Mouse (Mus musculus): ENCODE data around the gene Slc34a3. TPM values are rescaled to one million over a fixed set of nuclear protein-coding genes. Genes with fewer than 3 reads are reported as not detected.
A peak's percentile ranks its signal among the peaks of the same experiment; 100 is the strongest.

The Slc34a3 gene
- total RNA-seq, 1 experiment, result 0.67 TPM

- Histone ChIP-seq H3K27ac (ENCODE audit: insufficient read depth, low read depth, low read length, poor library complexity, severe bottlenecking) (no peak within 1 kb of the TSS), H3K4me1 (ENCODE audit: control insufficient read depth in 2 of 2, insufficient read depth in 2 of 2, low read length in 2 of 2, poor library complexity in 1 of 2) (peaks cover 1 to 4% of the 10 kb centered on the region in 2 experiments; a peak in 1 of 4 replicates), H3K4me3 (ENCODE audit: insufficient read depth in 1 of 2, low read depth in 1 of 2, low read length in 2 of 2, poor library complexity in 1 of 2, severe bottlenecking in 1 of 2) (peak within 1 kb of the TSS; percentile 62 to 68), H3K9me3 (ENCODE audit: control insufficient read depth, insufficient read depth, low read depth, low read length) (no peaks in the 10 kb centered on the region), H3K9ac (ENCODE audit: insufficient read depth, low read depth, low read length, poor library complexity, severe bottlenecking) (peak within 1 kb of the TSS; percentile 58), H3K36me3 (ENCODE audit: control insufficient read depth, insufficient read depth, low read length, poor library complexity, severe bottlenecking) (no peaks in the 10 kb centered on the region)
- in situ Hi-C loops (cut with MboI; ENCODE audit: low sequenced_read_pairs in 2 of 2, unreplicated experiment in 2 of 2), result no loop called here
- peak; percentile 93 for DNase-seq (ENCODE audit: low read depth, low spot score)
- TF ChIP-seq MAFK (IDR thresholded peaks at IDR 0.05; ENCODE audit: insufficient read depth, low read depth, low read length), result no peak
- no peak for TF ChIP-seq ZC3H11A (IDR thresholded peaks at IDR 0.05; ENCODE audit: borderline replicate concordance, low read depth, low read length)
- no peak for TF ChIP-seq HCFC1 (IDR thresholded peaks at IDR 0.05; ENCODE audit: borderline replicate concordance, insufficient read depth, low read length)
- TF ChIP-seq ZNF384 (IDR thresholded peaks at IDR 0.05; ENCODE audit: low read depth, low read length), result no peak
- no peak for TF ChIP-seq CHD2 (IDR thresholded peaks at IDR 0.05; ENCODE audit: low read depth, low read length)
These were observed 53.7 kb downstream of the Slc34a3 start, which contains the start of gene Nrarp for GRCm38 (mm10) chr2:25180478-25180903. Nrarp (plus strand) TSS chr2:25180758.

GRCm38 (mm10) chr2:25179566-25180217, 54.5 kb downstream of the Slc34a3 start:
- no peak overlapping the region for H3K4me3 ChIP-seq (ENCODE audit: insufficient read depth in 1 of 2, low read depth in 1 of 2, low read length in 2 of 2, poor library complexity in 1 of 2, severe bottlenecking in 1 of 2)
- H3K27ac ChIP-seq (ENCODE audit: insufficient read depth, low read depth, low read length, poor library complexity, severe bottlenecking), result no peak overlapping the region
- no peak for DNase-seq (ENCODE audit: low read depth, low spot score)
- in situ Hi-C loops (cut with MboI; ENCODE audit: low sequenced_read_pairs in 2 of 2, unreplicated experiment in 2 of 2), result no loop called here
- no peaks in the 10 kb centered on the region for H3K9me3 ChIP-seq (ENCODE audit: control insufficient read depth, insufficient read depth, low read depth, low read length)
- TF ChIP-seq ZC3H11A (IDR thresholded peaks at IDR 0.05; ENCODE audit: borderline replicate concordance, low read depth, low read length), result no peak
- no peak for TF ChIP-seq ZNF384 (IDR thresholded peaks at IDR 0.05; ENCODE audit: low read depth, low read length)
- H3K4me1 ChIP-seq (ENCODE audit: control insufficient read depth in 2 of 2, insufficient read depth in 2 of 2, low read length in 2 of 2, poor library complexity in 1 of 2), result peaks cover 0 to 2% of the 10 kb centered on the region in 2 experiments; a peak in 1 of 4 replicates
- no peak overlapping the region for H3K9ac ChIP-seq (ENCODE audit: insufficient read depth, low read depth, low read length, poor library complexity, severe bottlenecking)
- no peaks in the 10 kb centered on the region for H3K36me3 ChIP-seq (ENCODE audit: control insufficient read depth, insufficient read depth, low read length, poor library complexity, severe bottlenecking)

Other genes starting within 250 kb of the Slc34a3 start
- 9.3 and 10.4 TPM in 2 replicates for gene Nsmf, start 180.0 kb downstream of the Slc34a3 start, total RNA-seq (2012; rRNA removed)
- not detected in 2 replicates for gene Entpd8, start 154.1 kb downstream of the Slc34a3 start, total RNA-seq (2012; rRNA removed)
- 0.22 TPM in 1 of 2 replicates, not detected in the other for gene Noxa1, start 139.2 kb downstream of the Slc34a3 start, total RNA-seq (2012; rRNA removed)
- gene Nrarp, start 53.6 kb downstream of the Slc34a3 start, total RNA-seq (2012; rRNA removed), result 1.9 and 2.1 TPM in 2 replicates
- gene Tor4a, start 37.5 kb downstream of the Slc34a3 start, total RNA-seq (2012; rRNA removed), result 11.1 and 17.0 TPM in 2 replicates
- 50.9 and 60.9 TPM in 2 replicates for gene Nelfb, start 22.9 kb downstream of the Slc34a3 start, total RNA-seq (2012; rRNA removed)
- gene Stpg3, start 19.7 kb downstream of the Slc34a3 start, total RNA-seq (2012; rRNA removed), result 0.45 and 1.1 TPM in 2 replicates
- 0.49 and 0.74 TPM in 2 replicates for gene Fam166a, start 15.6 kb downstream of the Slc34a3 start, total RNA-seq (2012; rRNA removed)
- 745 and 819 TPM in 2 replicates for gene Tubb4b, start 9.7 kb downstream of the Slc34a3 start, total RNA-seq (2012; rRNA removed)
- gene Rnf224, start 2.4 kb upstream of the Slc34a3 start, total RNA-seq (2012; rRNA removed), result 0.18 and 0.21 TPM in 2 replicates
- 4.8 and 6.1 TPM in 2 replicates for gene Rnf208, start 7.9 kb upstream of the Slc34a3 start, total RNA-seq (2012; rRNA removed)
- gene Cysrt1, start 8.1 kb upstream of the Slc34a3 start, total RNA-seq (2012; rRNA removed), result 0.58 and 0.63 TPM in 2 replicates
- gene AL732309.1, start 12.5 kb upstream of the Slc34a3 start, total RNA-seq (2012; rRNA removed), result 14.5 and 32.9 TPM in 2 replicates
- gene Tmem203, start 21.1 kb upstream of the Slc34a3 start, total RNA-seq (2012; rRNA removed), result 20.2 and 27.8 TPM in 2 replicates
- 21.6 and 31.4 TPM in 2 replicates for gene Tprn, start 28.3 kb upstream of the Slc34a3 start, total RNA-seq (2012; rRNA removed)
- 52.4 and 70.6 TPM in 2 replicates for gene Ssna1, start 38.1 kb upstream of the Slc34a3 start, total RNA-seq (2012; rRNA removed)
- gene Anapc2, start 38.1 kb upstream of the Slc34a3 start, total RNA-seq (2012; rRNA removed), result 25.2 and 30.8 TPM in 2 replicates
- not detected in 2 replicates for gene Tmem210, start 53.8 kb upstream of the Slc34a3 start, total RNA-seq (2012; rRNA removed)
- 0.21 TPM in 1 of 2 replicates, not detected in the other for gene Lrrc26, start 55.6 kb upstream of the Slc34a3 start, total RNA-seq (2012; rRNA removed)
- gene Grin1, start 84.8 kb upstream of the Slc34a3 start, total RNA-seq (2012; rRNA removed), result 2.5 and 8.3 TPM in 2 replicates
- gene Man1b1, start 98.0 kb upstream of the Slc34a3 start, total RNA-seq (2012; rRNA removed), result 73.0 and 100 TPM in 2 replicates
- 60.2 and 141 TPM in 2 replicates for gene Dpp7, start 122.0 kb upstream of the Slc34a3 start, total RNA-seq (2012; rRNA removed)
- 18.7 and 22.0 TPM in 2 replicates for gene Uap1l1, start 131.3 kb upstream of the Slc34a3 start, total RNA-seq (2012; rRNA removed)
- gene Sapcd2, start 138.0 kb upstream of the Slc34a3 start, total RNA-seq (2012; rRNA removed), result 34.4 and 53.8 TPM in 2 replicates
- 0.76 and 2.4 TPM in 2 replicates for gene Entpd2, start 161.5 kb upstream of the Slc34a3 start, total RNA-seq (2012; rRNA removed)
- gene Npdc1, start 165.0 kb upstream of the Slc34a3 start, total RNA-seq (2012; rRNA removed), result 28.3 and 43.8 TPM in 2 replicates
- gene Fut7, start 188.9 kb upstream of the Slc34a3 start, total RNA-seq (2012; rRNA removed), result 0.37 TPM in 1 of 2 replicates, not detected in the other
- gene Abca2, start 194.3 kb upstream of the Slc34a3 start, total RNA-seq (2012; rRNA removed), result 12.6 and 21.9 TPM in 2 replicates
- 0.32 and 1.5 TPM in 2 replicates for gene Clic3, start 222.5 kb upstream of the Slc34a3 start, total RNA-seq (2012; rRNA removed)
- gene Paxx, start 226.7 kb upstream of the Slc34a3 start, total RNA-seq (2012; rRNA removed), result 4.8 and 7.2 TPM in 2 replicates
- 0.98 and 1.3 TPM in 2 replicates for gene Ptgds, start 235.7 kb upstream of the Slc34a3 start, total RNA-seq (2012; rRNA removed)

All from ES-E14 (cell line).